Mouse (Mus musculus) midbrain, embryonic 14.5 days (tissue): Measurements from ENCODE around the gene Grin2b. TPM values are rescaled to one million over a fixed set of nuclear protein-coding genes. Genes with fewer than 3 reads are reported as not detected.

Experiments used
- ATAC-seq: fragments of 200-750 bp; cut with Nextera tagmentation; 2 replicates; pipeline ENCODE4 v1.8.0; 2017; ENCODE audit warnings: moderate number of reproducible peaks, moderate library complexity; ENCODE audit not compliant: low FRiP score, low TSS enrichment
- DNase-seq: peaks from one replicate; pipeline ENCODE4 v3.0.0-alpha.2; 2015
- H3K27ac ChIP-seq: fragments of 300-500 bp; sonication (generic); replicated peaks from 2 replicates; pipeline ENCODE4 v1.5.1; 2014; ENCODE audit warnings: mild to moderate bottlenecking, low read depth, low read length, moderate library complexity
- H3K27me3 ChIP-seq: fragments of 300-500 bp; sonication (generic); 2 replicates; pipeline ENCODE4 v1.6.1; 2014; ENCODE audit warnings: low read length, control low read depth, mixed read lengths; ENCODE audit not compliant: control insufficient read depth, insufficient read depth
- H3K36me3 ChIP-seq: fragments of 300-500 bp; sonication (generic); 2 replicates; pipeline ENCODE4 v1.6.1; 2014; ENCODE audit warnings: low read length, control low read depth; ENCODE audit not compliant: control insufficient read depth, insufficient read depth
- H3K4me1 ChIP-seq: fragments of 300-500 bp; sonication (generic); 2 replicates; pipeline ENCODE4 v1.6.1; 2014; ENCODE audit warnings: mild to moderate bottlenecking, antibody characterized with exemption, low read length, control low read depth; ENCODE audit not compliant: control insufficient read depth, insufficient read depth
- H3K4me2 ChIP-seq: fragments of 300-500 bp; sonication (generic); 2 replicates; pipeline ENCODE4 v1.6.1; 2014; ENCODE audit warnings: mild to moderate bottlenecking, low read length, moderate library complexity
- H3K4me3 ChIP-seq: fragments of 300-500 bp; sonication (generic); replicated peaks from 2 replicates; pipeline ENCODE4 v1.5.1; 2014; ENCODE audit warnings: low read depth, low read length
- H3K9ac ChIP-seq: fragments of 300-500 bp; sonication (generic); replicated peaks from 2 replicates; pipeline ENCODE4 v1.6.1; 2014; ENCODE audit warnings: mild to moderate bottlenecking, low read length, moderate library complexity
- H3K9me3 ChIP-seq: fragments of 300-500 bp; sonication (generic); 2 replicates; pipeline ENCODE4 v1.6.1; 2016; ENCODE audit warnings: low read length, control low read depth, mixed read lengths; ENCODE audit not compliant: control insufficient read depth
- WGBS: fragments of 180-500 bp; shearing (Covaris S2); extraction: QIAGEN DNeasy Blood & Tissue Kit; methylation state at CpG from one replicate; pipeline ENCODE4 v1.1.7; 2014; 5-methylcytosine and 5-hydroxymethylcytosine counted together
- polyA plus RNA-seq: library from polyadenylated mRNA; unstranded; fragments of >200 nt; fragmentation: Nextera tagmentation; extraction: Ambion mirVana; gene quantifications from 2 replicates; pipeline ENCODE4 v1.2.1, GENCODE M21; 2014

The Grin2b gene
- polyA plus RNA-seq, 1 experiment from 2014 or later, result 41.1 TPM

DNA sequence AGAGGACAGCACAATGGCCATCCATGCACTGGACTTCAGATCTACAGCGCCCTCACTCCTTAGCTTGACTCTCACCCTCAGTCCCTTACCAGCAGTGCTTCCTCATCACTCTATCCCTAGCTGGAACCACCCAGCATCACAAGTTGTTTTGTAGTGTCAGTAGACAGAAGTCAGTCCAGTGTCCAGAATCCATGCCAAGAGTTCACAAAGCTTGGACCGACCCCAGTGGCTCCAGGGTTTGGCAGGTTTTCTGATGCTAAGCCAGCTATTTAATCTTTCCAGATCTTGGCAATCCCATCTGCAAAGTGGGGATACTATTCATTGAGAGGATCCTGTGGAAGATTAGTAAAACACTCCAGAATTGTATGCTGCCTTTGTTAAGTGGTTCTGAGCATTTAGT, 355.9 kb downstream of the Grin2b start:
- no peak overlapping the region for H3K4me3 ChIP-seq
- ATAC-seq, result no peak
- 88% methylated on average over 2 of the region's 2 CpGs for WGBS
- H3K9ac ChIP-seq, result no peak overlapping the region
- no peak overlapping the region for H3K4me2 ChIP-seq
- H3K4me1 ChIP-seq, result no peaks in the 10 kb centered on the region
- no peak overlapping the region for H3K27ac ChIP-seq
- no peaks in the 10 kb centered on the region for H3K9me3 ChIP-seq
- no peak for DNase-seq
- no peaks in the 10 kb centered on the region for H3K36me3 ChIP-seq
- no peaks in the 10 kb centered on the region for H3K27me3 ChIP-seq

DNA sequence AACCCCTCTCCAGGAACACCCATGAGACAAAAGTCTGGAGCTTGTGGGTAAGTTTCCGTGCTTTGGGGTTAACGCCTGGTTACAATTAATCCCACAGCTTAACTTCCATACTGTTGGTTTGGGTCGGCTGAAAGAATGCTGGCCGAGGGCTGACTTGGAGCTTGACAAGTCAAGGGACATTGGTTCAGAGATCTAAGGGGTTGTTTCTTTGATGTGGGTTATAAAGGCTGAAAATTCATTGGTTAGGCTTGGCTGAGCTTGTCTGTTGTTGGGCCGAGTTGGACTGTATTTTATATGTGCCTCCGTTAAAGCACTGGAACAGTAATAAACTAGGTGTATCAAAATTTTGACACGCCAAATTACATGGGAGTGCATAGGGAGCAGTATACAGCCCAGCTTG, 359.6 kb downstream of the Grin2b start:
- no peak overlapping the region for H3K4me2 ChIP-seq
- no peaks in the 10 kb centered on the region for H3K36me3 ChIP-seq
- DNase-seq (no peak), ATAC-seq (no peak)
- H3K4me1 ChIP-seq, result no peaks in the 10 kb centered on the region
- H3K27me3 ChIP-seq, result no peaks in the 10 kb centered on the region
- H3K9ac ChIP-seq, result no peak overlapping the region
- 45% methylated on average over 7 of the region's 7 CpGs for WGBS
- H3K4me3 ChIP-seq, result no peak overlapping the region
- H3K27ac ChIP-seq, result no peak overlapping the region
- H3K9me3 ChIP-seq, result no peaks in the 10 kb centered on the region

DNA sequence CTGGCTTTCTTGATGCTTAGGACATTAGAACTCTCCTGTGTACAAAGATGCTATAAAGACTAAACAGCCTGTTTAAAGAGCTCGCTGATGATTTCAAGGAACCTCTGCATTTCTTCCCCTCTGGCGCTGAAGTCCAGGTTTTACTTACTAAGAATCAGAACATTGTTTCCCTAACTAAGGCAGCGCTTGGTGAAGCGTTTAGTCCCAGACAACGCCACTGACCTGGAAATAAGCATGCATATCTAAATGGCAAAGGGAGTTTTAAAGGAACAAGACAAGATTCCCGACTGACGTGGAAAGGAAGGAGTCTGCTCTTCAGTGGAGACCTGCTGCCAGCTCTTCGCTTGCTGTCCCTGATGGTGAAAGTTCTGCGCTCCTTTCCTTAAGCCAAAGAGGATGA, 367.9 kb downstream of the Grin2b start:
- H3K4me1 ChIP-seq, result no peaks in the 10 kb centered on the region
- H3K9ac ChIP-seq, result no peak overlapping the region
- no peak overlapping the region for H3K4me2 ChIP-seq
- no peak for ATAC-seq
- WGBS, result 47% methylated on average over 9 of the region's 9 CpGs
- DNase-seq, result no peak
- no peak overlapping the region for H3K4me3 ChIP-seq
- H3K27me3 ChIP-seq, result no peaks in the 10 kb centered on the region
- no peaks in the 10 kb centered on the region for H3K9me3 ChIP-seq
- H3K36me3 ChIP-seq, result no peaks in the 10 kb centered on the region
- H3K27ac ChIP-seq, result no peak overlapping the region

DNA sequence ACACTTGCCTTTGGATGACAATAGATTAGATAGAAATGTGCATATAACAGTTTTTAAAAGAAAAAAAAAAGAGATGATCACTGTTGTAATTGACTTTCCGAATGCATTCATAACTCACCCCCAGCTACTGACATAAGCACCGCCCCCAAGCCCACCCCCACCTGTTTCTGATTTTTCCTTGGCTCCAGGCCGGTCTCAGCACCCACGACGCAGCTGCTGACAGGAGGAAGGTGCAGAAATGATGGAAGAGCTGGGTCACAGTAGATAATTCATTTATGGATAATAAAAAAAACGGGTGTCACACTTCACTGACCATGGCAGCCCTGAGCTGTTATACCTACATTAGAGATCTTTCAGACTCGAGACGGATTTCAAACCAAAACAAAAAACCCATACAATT, 373.4 kb downstream of the Grin2b start:
- no peak overlapping the region for H3K27ac ChIP-seq
- no peaks in the 10 kb centered on the region for H3K4me1 ChIP-seq

DNA sequence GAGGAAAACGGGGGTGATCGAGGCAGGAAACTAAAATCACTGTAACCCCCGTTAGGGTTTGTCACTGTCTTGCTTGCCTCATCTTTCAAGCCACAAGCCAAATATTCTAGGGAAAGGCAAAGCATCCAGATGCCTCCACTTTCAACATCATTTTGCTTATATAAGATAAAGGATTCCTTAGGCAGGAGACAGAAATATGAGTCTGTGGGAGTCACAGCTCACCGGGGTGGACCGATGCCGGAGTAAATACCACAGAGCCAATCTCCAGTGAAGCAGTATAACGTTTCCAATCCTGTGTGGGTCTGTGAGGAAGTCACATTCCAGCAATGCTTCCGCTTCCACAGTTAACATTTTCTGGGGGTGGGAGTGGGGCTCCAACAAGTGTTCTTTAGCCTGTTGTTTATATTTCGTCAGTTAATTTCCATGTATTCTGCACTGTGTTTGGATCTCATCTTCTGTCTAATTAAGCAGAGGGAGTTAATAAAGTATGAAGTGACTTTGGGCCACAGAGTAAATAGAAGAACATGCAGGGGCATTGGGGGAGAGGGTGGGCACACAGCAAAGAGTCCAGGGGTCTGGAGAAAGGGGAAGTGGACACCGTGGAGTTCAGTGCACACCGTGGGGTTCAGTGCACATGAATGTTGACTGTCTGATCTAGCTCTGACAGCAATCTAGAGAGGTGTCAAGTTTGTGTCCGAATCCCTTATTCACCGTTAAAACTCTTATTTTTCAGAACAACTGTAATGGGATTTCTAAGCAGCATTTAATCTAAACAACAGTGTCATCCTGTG, 374.9 kb downstream of the Grin2b start:
- DNase-seq (no peak), ATAC-seq (no peak)
- H3K27me3 ChIP-seq, result no peaks in the 10 kb centered on the region
- no peak overlapping the region for H3K4me2 ChIP-seq
- no peaks in the 10 kb centered on the region for H3K36me3 ChIP-seq
- H3K4me1 ChIP-seq, result no peaks in the 10 kb centered on the region
- H3K9ac ChIP-seq, result no peak overlapping the region
- H3K4me3 ChIP-seq, result no peak overlapping the region
- no peak overlapping the region for H3K27ac ChIP-seq
- H3K9me3 ChIP-seq, result no peaks in the 10 kb centered on the region
- 86% methylated on average over 13 of the region's 13 CpGs for WGBS

More for the DNA sequence above, 373.4 kb downstream of the Grin2b start:
- Histone ChIP-seq H3K9me3 (no peaks in the 10 kb centered on the region), H3K36me3 (no peaks in the 10 kb centered on the region), H3K27me3 (no peaks in the 10 kb centered on the region), H3K4me3 (no peak overlapping the region), H3K9ac (no peak overlapping the region), H3K4me2 (no peak overlapping the region)
- ATAC-seq (no peak), DNase-seq (peak; percentile 8)
- 77% methylated on average over 8 of the region's 8 CpGs for whole genome bisulfite sequencing

DNA sequence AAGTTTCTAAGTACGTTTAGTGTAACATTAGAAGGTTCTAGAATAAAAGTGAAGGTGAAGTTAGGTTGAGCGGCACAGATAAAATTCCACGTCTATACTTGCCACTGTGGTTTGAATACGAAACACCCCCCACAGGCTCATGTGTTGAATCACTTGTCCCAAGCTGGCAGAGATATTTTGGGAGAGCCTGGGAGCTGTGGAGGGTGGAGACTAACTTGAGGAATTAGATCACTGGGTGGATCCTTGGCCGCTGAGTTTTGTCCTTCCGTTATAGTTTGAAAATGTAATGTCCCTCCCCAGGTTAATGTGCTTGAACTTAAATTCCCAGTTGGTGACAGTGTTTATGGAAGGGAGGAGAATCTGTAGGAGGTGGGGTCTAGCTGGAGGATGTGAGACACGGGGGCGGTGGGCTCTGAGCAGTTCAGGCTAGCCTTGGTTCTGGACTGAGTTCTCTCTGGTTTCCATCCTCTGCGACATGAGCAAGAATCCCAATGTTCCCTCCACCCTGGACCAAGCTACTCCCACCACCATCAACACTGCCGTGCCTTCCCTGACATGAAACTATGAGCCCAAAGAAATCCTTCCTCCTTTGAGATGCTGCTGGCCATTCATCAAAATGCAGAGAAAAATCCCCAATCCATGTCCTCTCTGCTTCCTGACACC, 375.8 kb downstream of the Grin2b start:
- no peak for ATAC-seq
- no peak for DNase-seq
- WGBS, result 90% methylated on average over 10 of the region's 10 CpGs
- Histone ChIP-seq H3K36me3 (no peaks in the 10 kb centered on the region), H3K27me3 (no peaks in the 10 kb centered on the region), H3K4me2 (no peak overlapping the region), H3K9me3 (no peaks in the 10 kb centered on the region), H3K4me3 (no peak overlapping the region), H3K27ac (no peak overlapping the region), H3K9ac (no peak overlapping the region), H3K4me1 (no peaks in the 10 kb centered on the region)

DNA sequence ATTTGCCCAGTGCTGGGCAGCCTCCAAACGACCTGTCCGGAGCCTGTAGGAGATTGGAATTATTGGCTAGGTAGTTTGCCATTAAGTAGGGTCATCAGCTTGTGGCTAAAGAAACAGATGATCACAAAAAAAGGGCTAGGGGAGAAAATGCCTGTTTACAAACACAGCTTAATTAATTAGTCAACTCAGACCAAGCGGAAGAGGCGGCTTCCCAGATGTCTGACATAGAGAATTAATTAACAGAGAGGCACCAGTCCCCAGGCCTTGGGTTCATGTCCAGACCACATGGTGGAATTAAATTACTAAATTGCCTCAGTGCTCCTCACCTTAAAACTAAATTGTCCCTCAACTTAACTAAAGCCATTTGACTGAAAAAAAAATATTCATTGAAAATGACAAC, 376.4 kb downstream of the Grin2b start:
- DNase-seq (no peak), ATAC-seq (no peak)
- WGBS, result 85% methylated on average over 4 of the region's 4 CpGs
- no peak overlapping the region for H3K9ac ChIP-seq
- H3K9me3 ChIP-seq, result no peaks in the 10 kb centered on the region
- no peak overlapping the region for H3K4me2 ChIP-seq
- no peak overlapping the region for H3K27ac ChIP-seq
- no peaks in the 10 kb centered on the region for H3K36me3 ChIP-seq
- no peaks in the 10 kb centered on the region for H3K27me3 ChIP-seq
- H3K4me3 ChIP-seq, result no peak overlapping the region
- no peaks in the 10 kb centered on the region for H3K4me1 ChIP-seq

DNA sequence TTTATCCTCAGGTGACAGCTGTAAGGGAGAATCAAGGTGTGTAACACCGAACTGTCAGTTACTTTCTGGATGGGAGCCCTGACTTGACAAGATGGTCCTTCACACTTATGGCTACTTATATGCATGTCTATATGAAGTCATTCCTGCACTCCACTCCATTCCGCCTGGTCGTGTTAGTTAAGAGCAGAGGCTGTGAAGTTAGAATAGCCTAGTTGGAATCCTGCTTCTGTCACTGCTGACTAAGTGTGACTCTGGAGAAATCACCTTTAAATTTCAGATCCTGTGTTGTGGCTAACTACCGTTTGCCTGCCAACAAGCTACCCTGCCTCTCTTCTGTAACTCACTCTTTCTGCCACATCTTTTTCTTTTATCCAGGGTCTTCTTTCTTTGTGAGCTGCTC, 381.9 kb downstream of the Grin2b start:
- 94% methylated on average over 4 of the region's 4 CpGs for WGBS
- no peak for ATAC-seq

DNA sequence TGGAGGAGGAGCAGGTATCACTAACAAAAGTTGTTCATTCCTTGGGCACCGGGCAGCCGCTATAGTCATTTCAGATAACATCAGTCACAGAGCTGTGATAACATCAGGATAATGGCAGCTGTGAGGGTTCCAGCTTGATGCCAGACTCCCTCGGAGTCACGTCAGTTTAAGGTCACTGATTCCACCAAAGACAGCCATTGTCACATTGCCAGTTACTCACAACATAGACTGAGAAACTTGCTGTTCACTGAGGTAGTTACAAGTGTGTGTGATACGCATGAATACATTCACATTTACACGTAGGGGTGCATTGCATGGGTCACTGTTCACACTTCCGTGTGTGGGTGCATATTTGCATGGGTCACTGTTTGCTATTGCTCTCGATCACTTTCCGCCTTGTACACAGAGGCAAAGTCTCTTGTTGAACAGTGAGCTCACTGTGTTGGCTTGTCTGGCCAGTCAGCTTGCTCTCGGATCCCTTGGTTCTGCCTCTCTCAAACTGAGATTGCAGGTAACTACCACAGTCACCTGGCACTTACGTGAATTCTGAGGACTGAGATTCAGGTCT, 383.6 kb downstream of the Grin2b start:
- DNase-seq (no peak), ATAC-seq (no peak)
- H3K4me3 ChIP-seq, result no peak overlapping the region
- H3K36me3 ChIP-seq, result no peaks in the 10 kb centered on the region
- no peaks in the 10 kb centered on the region for H3K9me3 ChIP-seq
- H3K4me1 ChIP-seq, result no peaks in the 10 kb centered on the region
- no peak overlapping the region for H3K4me2 ChIP-seq
- 84% methylated on average over 11 of the region's 11 CpGs for WGBS
- H3K27me3 ChIP-seq, result no peaks in the 10 kb centered on the region
- no peak overlapping the region for H3K27ac ChIP-seq
- no peak overlapping the region for H3K9ac ChIP-seq

More for the DNA sequence above, 381.9 kb downstream of the Grin2b start:
- Histone ChIP-seq H3K27me3 (no peaks in the 10 kb centered on the region), H3K4me3 (no peak overlapping the region), H3K36me3 (no peaks in the 10 kb centered on the region), H3K27ac (no peak overlapping the region), H3K4me2 (no peak overlapping the region), H3K9ac (no peak overlapping the region), H3K9me3 (no peaks in the 10 kb centered on the region), H3K4me1 (no peaks in the 10 kb centered on the region)
- no peak for DNase-seq
